Mouse (Mus musculus) forelimb bud, embryonic 11.5 days (tissue): ENCODE results near the gene Bbs4.
"Not testable (repeated sequence)": the region's sequence is repeated elsewhere in the genome, so short reads cannot be mapped to it uniquely, and the experiment has no call there.

ENCODE experiments used
- DNase-seq: peaks from one replicate; pipeline ENCODE4 v3.0.0-alpha.2; 2012; ENCODE audit warnings: low read depth, low spot score

Bbs4 gene

DNA sequence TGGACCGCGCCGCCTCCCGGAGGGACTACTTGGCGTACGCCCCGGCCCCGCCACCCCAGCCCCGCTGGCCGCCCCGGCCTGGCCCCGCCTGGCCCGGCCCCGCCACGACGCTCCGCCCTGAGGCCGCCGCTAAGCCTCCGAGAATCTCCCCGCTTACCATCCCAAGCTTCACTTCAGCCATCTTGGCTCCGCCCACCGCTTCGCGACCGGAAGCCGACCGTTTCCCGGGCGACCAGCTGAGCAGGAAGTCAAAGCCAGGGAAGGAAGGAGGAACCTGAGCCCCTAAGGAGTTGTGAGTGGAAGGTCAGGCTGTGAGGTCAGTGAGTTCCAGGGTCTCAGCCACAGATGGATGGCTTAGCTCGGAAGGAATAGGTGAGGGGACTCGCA is at the start of gene Bbs4:
Gene Bbs4, minus strand, starts transcription at position 256 of the 387 bp plus-strand sequence.
- DNase-seq: peak; percentile 91

DNA sequence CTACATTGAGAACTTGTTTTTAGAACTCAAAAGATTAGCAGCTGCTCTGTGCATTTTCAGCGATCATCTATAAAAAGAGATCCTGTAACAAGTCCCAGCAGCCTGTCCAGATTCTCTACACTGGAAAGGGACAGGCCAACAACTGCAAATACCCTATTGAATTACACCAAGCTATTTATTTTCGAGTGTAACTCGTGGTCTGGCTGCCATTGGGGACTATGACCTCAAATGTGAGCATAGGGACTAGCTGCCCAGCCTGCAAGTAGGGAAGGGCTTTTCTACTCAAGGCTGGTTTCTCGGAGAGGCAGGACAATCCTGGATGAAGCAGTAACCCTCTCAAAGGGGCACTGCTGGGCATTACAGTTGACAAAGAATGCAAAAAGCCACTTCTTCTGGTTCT is 35.8 kb upstream of the Bbs4 start:
- no peak for DNase-seq

DNA sequence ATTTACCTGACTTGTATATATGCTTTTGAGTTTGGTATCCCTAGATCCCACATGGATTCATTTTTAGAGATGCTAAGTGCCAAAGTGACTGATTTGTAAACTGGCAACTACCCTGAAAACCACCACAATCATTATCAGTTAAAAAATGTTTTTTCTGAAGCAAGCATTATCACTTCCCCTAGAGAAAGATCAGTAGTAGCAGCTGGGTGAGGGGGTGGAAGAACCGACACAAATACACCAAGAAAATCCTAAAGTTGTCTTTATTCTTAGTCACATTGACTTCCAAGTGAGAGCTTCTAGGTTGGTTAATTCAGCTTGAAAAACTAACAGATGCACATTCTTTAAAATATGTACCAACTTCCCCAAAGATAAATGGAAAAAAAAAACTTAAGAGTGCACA is 35.0 kb upstream of the Bbs4 start:
- DNase-seq: no peak

DNA sequence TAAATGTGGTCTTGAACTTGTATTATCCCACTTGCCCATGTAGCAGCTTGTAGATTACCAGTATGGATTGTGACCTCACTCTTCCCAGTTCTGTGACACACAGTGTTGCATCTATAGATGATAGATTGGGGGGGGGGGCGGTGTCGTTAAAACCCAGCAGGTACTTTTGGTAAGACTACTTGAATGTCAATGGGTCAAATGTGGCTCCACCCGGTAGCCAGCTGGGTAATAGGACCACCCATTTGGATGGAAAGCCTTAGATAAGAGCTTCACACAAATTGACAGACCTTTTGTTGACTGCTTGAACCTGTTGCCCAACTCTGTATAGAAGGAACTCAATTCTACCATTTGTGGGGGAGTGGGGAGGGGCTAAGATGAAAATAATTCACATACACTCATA is 34.2 kb upstream of the Bbs4 start:
- DNase-seq: no peak

DNA sequence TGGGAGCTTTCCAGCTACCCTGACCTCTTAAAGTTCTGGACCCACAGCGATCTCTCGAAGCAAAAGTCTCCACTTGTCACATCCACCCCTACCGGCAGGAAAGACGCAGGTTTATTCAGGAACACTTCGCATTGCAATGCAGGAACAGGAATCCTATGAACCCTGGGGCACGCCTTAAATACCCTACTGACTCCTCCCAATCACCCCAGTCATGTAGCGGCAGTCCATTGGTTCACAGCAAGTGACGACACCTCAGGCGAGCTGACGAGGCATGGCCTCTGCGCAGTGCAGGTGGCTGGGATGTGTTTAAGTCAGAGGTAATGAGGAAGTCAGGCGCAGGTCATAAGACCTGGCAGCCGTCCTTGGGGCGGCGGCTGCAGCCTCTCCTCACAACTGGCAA is 22.3 kb upstream of the Bbs4 start:
- no peak for DNase-seq

DNA sequence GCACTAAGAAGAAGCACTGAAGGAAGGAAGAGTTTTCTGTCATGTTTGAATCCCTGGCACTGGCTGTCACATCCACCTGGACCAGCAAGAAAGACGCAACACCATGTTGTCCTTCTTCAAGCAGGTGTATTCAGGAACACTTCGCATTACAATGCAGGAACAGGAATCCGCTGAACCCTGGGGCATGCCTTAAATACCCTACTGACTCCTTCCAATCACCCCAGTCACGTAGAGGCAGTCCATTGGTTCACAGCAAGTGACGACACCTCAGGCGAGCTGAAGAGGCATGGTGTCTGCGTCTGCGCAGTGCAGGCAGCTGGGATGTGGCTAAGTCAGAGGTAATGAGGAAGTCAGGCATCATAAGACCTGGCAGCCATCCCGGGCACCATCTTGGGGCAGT is 16.3 kb upstream of the Bbs4 start:
- DNase-seq: no peak

DNA sequence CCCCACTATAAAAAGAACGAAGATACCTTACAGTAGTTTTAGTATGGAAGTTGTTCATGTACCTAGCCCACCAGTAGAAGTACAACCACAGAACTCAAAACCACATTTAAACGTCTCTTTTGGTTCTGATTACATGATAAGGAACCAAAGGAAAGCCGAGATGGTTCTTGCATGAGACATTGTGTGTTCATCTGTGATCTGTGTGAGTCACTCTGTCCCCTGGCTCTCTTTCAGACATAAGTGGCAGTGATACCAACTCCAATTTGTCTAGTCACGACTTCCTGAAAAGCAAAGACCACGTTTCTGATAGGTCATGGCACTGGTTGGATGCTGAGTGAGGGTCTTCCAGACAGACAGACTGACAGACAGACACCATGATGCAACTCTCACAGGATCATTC is 15.9 kb upstream of the Bbs4 start:
- DNase-seq: no peak

DNA sequence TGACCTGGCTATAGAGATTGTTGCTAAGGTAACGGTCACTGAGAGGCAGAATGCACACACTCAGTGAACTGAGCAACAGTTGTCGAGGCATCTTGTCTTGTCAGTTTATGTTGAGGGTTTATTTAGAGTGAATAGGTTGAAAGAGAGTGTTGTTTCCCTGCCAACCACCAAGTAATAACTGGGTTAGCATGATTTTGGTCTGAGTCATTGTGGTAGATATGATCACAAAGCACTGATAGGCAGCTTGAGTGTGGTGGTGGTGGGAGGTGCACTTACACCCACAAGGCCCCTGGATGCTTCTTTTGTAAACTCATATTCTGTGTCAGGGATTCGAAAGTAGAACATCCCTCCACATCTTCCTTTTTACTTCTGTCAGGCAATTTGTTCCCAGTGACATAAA is 7.2 kb upstream of the Bbs4 start:
- DNase-seq: not testable (repeated sequence)

DNA sequence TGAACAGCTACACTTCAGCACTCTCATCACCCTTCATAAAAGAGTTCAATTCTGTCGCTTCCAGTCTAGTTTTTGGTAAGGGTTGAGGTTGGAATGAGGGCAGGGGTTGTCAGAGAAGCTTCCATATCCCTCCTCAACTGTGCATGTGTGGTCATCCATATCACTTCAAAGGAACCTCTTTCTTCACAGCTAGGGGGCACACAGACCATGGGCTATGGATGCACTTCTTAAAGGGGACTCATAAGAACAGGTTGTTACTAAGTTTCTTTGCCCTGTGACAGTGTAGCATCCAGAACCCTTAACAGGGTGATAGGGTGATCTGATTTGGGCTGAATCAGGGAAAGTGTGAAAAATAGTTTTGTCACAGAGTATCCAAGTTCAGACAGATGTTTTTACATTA is 4.7 kb upstream of the Bbs4 start:
- not testable (repeated sequence) for DNase-seq

DNA sequence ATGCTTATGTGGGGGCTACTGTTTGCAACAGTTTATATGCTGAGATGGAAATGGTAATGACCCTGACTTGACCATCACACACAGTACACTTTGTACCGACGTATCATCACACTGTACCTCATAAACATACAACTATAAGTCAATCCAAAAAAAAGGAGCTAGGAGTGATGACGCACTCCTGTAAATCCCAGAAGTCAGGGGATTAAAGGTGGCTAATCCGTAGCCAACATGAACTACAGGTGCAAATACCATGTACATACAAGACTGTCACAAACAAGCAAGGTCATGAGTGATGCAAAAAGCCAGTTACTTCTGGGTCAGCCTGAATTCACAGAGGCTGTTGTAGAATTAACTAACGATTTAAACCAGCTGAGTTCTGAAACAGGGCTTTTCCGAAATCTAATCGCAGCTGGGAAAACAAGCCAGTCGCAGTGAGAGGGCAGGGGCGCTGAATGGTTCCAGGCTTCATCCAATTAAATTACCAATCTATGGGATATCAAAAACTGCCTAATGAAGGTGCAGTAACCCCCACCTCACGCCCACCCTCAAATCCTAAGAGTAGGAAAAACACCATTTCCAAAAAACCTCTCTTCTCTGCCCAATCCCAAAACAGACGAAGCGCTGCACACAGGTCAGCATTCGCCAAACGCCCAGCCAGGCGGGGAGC is 589 bp downstream of the Bbs4 start:
- DNase-seq: no peak

DNA sequence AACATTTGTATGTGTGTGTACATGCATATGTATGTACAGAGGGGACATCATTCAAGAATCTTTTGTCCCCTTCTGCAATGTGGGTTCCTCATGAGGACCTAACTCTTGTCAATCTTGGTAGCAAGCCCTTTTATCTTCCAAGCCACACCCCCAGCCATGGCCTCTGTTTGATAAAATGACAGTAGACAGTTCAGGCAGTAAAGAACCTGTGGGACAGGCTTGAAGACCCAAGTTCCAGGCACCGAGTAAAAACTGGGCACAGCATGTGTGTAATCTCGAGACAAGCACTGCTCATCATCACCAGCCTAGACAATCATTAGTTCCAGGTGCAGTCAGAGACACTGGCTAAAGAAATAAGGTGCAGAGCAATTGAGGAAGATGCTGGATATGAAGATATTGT is 7.1 kb downstream of the Bbs4 start:
- no peak for DNase-seq

DNA sequence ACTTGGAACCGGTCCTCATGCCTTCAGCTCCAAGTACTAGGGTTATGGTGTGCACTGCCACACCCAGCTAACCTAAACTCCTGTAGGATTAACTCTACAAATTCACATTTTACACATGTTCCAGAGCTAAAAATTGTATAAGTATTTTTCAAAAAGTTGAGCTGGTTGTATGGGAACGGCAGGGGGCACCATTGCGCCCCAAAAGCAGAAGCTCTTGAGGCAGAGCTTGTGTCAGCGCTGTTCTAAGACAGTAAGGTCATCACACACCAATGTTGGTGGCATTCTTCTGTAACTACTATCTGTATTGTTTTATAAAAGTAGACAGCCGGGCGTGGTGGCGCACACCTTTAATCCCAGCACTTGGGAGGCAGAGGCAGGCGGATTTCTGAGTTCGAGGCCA is 13.3 kb downstream of the Bbs4 start:
- DNase-seq: no peak

DNA sequence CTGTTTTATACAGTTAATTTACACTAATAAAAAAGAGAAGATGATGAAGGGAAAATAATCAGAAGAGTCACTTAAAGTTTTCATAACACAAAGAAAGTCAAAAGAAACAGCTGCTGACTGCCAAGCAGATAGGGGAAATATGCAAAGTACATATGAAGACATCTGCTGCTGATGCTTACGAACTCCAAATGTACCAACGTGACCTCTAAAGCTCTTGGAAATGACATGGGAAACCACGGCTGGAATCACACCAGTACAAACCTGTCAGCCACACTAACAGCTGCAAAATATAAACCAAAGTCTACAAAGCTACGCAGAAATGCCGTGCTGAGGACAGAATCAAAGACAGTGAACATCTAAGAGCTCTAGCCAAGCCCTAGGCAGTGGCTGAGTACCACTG is 14.2 kb downstream of the Bbs4 start:
- DNase-seq: no peak

DNA sequence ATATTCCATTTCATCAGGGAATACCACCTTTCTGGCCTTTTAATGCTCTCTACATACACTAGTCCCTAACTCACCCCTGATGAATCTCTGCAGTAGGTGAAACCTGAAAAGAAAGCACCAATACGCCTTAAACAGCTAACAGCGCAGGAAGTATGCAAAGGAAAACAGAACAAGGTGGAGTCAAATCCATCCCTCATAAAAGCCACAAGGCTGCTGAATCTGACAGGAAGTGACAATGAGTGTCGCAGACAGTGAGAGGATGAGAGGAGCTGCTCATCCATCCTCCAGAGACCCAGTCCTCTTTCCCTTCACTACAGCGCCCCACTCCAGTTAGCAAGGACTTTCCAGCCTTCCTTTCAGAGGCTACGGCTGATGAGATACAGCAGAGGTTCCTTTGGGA is 14.9 kb downstream of the Bbs4 start:
- DNase-seq: no peak

DNA sequence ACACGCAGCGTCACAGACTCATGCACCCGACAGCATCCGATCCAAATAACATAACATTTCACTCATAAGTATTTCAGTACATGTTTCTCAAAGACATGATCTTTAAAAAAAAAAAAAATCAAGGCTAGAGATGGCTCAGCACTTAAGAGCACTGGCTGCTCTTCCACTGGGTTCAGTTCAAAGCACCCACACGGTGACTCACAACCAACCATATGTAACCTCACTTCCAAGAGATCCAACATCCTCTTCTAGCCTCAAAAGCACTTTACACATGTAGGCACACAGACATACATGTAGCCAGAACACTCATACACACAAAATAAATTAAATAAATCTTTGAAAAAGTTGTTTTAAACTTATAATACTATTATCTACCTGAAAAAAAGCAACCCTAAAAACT is 15.4 kb downstream of the Bbs4 start:
- no peak for DNase-seq

DNA sequence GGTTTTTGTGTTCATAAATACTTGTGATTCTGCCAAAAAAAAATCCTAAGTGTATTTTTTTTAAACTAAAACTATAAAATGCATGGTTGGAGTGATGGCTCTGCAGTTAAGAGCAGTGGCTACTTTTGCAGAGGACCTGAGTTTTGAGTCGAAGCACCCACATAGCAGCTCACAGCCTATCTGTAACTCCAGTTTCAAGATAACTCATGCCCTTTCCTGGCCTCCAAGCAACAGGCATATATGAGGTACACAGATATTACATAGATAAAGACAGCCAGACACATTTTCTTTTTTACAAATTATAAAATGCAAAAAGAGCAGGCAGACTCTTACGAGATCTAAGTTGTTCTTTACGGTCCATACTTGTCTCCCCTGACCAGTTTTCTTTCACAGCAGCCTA is 16.8 kb downstream of the Bbs4 start:
- DNase-seq: no peak

DNA sequence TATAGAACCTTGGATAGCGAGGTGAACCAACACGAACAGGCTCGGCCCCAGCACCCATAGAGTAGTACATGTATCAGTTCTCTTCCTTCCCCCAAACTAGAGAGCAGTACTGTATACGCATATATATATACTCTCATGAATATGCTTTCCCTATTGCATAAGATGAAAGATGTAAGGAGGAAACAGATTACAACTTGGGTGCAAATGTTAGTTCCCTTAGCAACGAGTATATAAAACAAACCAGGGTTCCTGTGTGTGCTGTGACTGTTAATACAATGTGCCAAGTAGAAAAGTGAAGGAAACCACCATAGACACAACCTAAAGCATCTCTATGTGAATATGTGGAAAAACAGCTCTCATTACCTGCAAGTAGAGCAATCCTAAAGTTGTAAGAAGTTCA is 23.3 kb downstream of the Bbs4 start:
- DNase-seq: no peak

DNA sequence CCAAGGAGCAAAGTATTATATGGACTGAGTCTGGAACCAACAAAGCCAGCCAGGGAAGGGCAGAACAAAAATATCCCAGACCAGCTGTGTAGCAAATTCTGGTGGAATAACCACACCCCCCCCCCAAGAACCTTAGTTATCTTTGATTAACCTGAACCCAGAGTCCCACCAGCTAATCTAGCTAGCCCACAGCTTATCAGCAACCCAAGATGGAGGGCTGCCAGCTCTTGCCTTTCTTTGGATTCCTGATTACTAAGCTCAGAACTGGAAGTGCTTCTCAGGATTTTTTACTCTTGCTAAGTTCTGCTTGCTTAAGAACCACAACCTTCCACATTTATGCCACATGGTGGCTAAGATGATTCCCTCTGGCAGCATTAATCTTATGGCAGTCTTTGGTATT is 29.0 kb downstream of the Bbs4 start:
- DNase-seq: no peak

DNA sequence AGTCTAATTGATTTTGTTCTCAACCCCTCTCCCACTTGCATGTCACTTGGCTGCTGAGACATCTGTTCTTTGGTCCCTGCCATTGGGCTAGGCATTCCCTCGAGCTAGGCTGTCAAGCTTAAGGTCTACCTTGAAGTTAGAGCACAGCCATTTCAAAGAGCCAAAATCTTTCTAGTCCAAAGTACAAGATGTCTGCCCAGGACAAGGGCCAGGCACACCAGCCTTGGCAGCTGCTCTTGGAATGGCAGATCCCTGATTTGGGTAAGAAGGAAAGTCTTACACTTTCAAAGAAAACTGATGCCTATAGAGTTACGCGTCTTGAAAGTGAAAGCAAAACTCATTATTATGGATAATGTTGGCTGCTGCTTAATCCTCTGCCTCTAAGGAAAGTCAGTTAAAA is 37.1 kb downstream of the Bbs4 start:
- no peak for DNase-seq

DNA sequence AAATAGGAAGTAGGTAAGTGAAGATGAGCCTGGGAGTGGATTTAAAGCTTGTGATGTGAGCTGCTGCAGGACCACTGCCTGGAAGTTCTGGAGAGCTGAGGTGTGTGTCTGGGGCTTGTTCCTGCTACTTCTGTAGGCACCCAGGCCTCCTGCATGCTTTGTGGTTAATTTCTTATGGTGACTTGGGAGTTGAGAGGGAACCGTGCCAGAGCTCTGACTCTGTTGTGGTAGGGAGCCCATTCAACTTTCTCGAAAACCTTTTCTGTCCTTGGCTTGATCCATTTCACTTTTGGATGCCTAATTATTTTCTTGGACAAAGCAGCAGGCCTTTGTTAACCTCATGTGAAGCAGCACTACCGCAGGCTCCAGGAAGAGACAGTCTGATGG is 42.0 kb downstream of the Bbs4 start:
- DNase-seq: no peak

DNA sequence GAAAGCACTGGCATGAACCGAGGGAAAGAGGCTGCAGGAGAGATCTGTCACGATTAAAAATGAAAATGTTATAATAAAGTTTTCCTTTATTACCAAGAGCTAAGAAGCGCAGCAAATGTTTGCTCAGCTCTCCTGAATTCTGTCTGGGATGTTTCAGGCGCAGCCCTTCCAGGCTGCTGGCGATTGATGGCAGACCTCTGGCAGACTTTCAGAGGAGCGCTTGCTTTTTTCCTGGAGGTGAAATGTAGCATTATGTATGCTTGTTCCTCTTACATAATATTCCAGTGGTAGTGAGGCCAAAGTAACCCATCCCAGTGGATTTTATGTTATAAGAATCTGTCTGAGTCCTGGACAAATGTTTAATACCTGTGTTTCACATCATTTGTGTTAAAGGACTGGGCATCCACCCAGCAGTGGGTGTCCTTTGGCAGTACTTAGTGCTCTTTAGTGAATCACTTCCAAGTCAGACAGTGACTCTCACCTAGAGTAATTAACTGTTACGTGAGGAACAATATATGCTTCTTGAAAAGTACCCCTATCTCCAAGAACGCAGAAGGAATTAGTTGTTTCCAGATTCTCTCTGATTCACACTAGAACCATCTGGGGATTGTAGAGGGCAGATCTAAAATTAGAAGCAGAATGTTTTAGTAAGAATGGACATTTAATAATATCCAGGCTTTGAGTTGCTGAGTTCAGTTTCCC is 42.6 kb downstream of the Bbs4 start:
- no peak for DNase-seq

DNA sequence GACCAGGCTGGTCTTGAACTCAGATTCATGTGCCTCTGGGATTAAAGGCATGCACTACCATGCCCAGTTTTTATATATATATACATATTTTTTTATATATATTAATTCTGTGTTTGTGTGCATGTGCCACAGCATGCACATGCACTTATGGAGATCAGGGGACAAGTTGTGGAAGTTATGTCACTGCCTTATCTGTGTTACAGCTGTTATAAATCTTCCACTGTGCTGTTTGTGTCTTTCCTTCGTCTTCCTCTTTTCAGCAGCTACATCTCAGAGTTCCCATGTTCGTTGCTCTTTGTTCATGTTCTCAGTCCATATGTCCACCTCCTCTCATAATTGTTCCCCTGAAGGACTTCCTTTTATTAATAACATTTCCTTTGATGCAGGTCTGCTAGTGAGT is 45.4 kb downstream of the Bbs4 start:
- no peak for DNase-seq

DNA sequence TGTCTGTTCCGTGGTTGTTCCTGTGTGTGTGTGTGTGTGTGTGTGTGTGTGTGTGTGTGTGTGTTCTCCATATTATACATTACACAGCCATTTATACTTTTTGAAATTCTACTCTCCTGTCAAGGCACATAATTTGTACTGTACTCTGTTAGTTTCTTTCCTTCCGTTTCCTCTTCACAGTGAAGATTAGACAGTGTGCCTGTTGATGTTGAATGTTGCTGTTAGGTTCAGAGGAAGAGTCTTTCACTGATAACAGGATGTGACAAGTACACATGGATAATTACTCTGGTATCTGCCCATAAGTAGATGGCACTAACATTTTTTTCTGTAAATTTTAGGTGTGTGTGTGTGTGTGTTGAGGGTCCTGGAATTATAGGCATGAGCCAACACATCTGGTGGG is 56.9 kb downstream of the Bbs4 start:
- no peak for DNase-seq

DNA sequence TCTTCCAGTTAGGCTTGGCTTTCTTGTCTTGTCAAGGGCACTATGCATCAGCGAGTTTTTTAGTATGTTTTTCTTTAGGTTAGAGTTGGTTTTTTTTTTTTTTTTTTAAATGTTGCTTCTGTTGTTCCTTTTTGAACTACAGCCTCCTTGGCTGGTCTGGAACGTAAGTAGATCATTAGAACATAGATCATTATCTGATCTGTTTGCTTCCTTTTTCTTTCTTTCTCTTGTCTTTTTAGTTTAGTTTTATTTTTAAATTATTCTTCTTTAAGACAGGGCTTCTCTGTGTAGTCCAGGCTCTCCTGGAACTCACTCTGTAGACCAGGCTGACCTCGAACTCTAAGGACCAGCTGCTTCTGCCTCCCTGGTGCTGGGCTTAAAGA is 60.8 kb downstream of the Bbs4 start:
- no peak for DNase-seq
